19 mouse cellular contexts compared by ENCODE assay signal in genomic region chr10:118581376-118581775, GRCm38 (mm10).
"Had no signal": no experiment of that assay in that cellular context is flagged by ENCODE, and none has a peak within 500 bp of the region (broad histone marks: within the 10 kb centered on the region; RNA-seq: fewer than 3 reads in every experiment).

No protein-coding gene starts in this region.

- ATAC-seq: hindbrain, postnatal 0 days; inflammation-experienced regulatory T-cells, adult 6 months; intestine, postnatal 0 days; midbrain, embryonic 15.5 days had no signal

- H3K9me3 ChIP-seq: midbrain, embryonic 15.5 days; neural tube, embryonic 12.5 days; neural tube, embryonic 15.5 days had no signal

- H3K27me3 ChIP-seq: midbrain, embryonic 12.5 days; midbrain, embryonic 15.5 days; neural tube, embryonic 12.5 days; neural tube, embryonic 15.5 days had no signal

- H3K4me1 ChIP-seq: midbrain, embryonic 12.5 days; midbrain, embryonic 15.5 days; neural tube, embryonic 12.5 days; neural tube, embryonic 15.5 days had no signal

- H3K4me3 ChIP-seq: midbrain, embryonic 12.5 days; midbrain, embryonic 15.5 days; neural tube, embryonic 12.5 days; neural tube, embryonic 15.5 days had no signal

- H3K27ac ChIP-seq: hindbrain, postnatal 0 days; midbrain, embryonic 12.5 days; midbrain, embryonic 15.5 days; neural tube, embryonic 12.5 days; neural tube, embryonic 15.5 days; stomach, postnatal 0 days had no signal

- H3K4me2 ChIP-seq: midbrain, embryonic 12.5 days; midbrain, embryonic 15.5 days; neural tube, embryonic 12.5 days; neural tube, embryonic 15.5 days had no signal

- DNase-seq: kidney, adult 2 months; kidney, postnatal 10 days; kidney, postnatal 36 days; lung, adult 2 months; lung, postnatal 14 days; lung, postnatal 4 days; right cerebral cortex, adult 18-20 months; right cerebral cortex, postnatal 14 days; right cerebral cortex, postnatal 4 days; thymus, adult 2 months; thymus, postnatal 25 days had no signal

- H3K36me3 ChIP-seq: midbrain, embryonic 12.5 days; midbrain, embryonic 15.5 days; neural tube, embryonic 12.5 days; neural tube, embryonic 15.5 days had no signal

- H3K9ac ChIP-seq: midbrain, embryonic 12.5 days; midbrain, embryonic 15.5 days; neural tube, embryonic 12.5 days; neural tube, embryonic 15.5 days had no signal
